Mouse (Mus musculus) brown adipose tissue, adult 24 weeks (tissue): ENCODE measurements around the gene H2afv. TPM values are rescaled to one million over a fixed set of nuclear protein-coding genes. Genes with fewer than 3 reads are reported as not detected.

Experiments
- H3K27ac ChIP-seq: fragments of 200-500 bp; replicated peaks from 2 replicates; pipeline ENCODE4 v1.5.1; 2012; ENCODE audit warnings: low read depth, mild to moderate bottlenecking, low read length
- H3K4me1 ChIP-seq: fragments of 200-500 bp; 2 replicates; pipeline ENCODE4 v1.6.1; 2012; ENCODE audit warnings: low read length, mixed read lengths; ENCODE audit not compliant: control insufficient read depth, insufficient read depth, insufficient read length
- H3K4me3 ChIP-seq: fragments of 200-500 bp; 2 replicates; pipeline ENCODE4 v1.5.1; 2012; ENCODE audit warnings: low read depth, mild to moderate bottlenecking, low read length, moderate library complexity; ENCODE audit not compliant: insufficient read depth
- polyA plus RNA-seq: library from polyadenylated mRNA; stranded (reverse); fragments of >200 nt; gene quantifications from 2 replicates; pipeline ENCODE4 v1.2.4, GENCODE M21; 2012; ENCODE audit not compliant: missing spikeins, insufficient read depth, insufficient read length

Gene H2afv
- polyA plus RNA-seq, 1 experiment: 66.3 TPM

- no peak overlapping the region for H3K27ac ChIP-seq
Measured at GRCm38 (mm10) chr11:6393866-6394265, 50.4 kb downstream of the H2afv start.

DNA sequence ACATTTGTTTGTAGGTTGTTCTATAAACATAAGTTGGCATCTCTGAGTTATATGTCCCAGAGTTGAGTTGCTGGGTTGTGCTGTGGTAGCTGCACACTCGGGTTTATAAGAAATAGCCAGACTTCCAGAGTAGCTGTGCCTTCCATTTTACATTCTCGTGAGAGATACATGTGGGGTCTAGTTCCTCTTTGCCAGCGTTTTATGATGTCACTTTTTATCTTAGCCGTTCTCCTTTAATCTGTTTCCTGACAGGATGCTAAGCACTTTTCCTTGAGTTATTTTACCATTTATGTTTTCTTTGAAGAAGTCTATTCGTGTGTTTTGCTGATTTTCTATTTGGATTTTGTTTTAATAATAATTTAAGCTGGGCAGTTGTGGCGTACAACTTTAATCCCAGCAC is 51.4 kb downstream of the H2afv start:
- Histone ChIP-seq H3K4me1 (peaks cover 11% of the 10 kb centered on the region), H3K27ac (no peak overlapping the region), H3K4me3 (no peak overlapping the region)

More at GRCm38 (mm10) chr11:6393866-6394265, 50.4 kb downstream of the H2afv start:
- Histone ChIP-seq H3K4me1 (peaks cover 11% of the 10 kb centered on the region), H3K4me3 (no peak overlapping the region)

GRCm38 (mm10) chr11:6391516-6392276 is 52.5 kb downstream of the H2afv start:
- Histone ChIP-seq H3K27ac (no peak overlapping the region), H3K4me3 (no peak overlapping the region; the same call in 1 of the 2 replicates), H3K4me1 (peaks cover 11% of the 10 kb centered on the region)

- Histone ChIP-seq H3K4me1 (peaks cover 11% of the 10 kb centered on the region), H3K27ac (no peak overlapping the region), H3K4me3 (peak overlapping the region; percentile 23)
Measured at GRCm38 (mm10) chr11:6390376-6391053, 53.7 kb downstream of the H2afv start.

DNA sequence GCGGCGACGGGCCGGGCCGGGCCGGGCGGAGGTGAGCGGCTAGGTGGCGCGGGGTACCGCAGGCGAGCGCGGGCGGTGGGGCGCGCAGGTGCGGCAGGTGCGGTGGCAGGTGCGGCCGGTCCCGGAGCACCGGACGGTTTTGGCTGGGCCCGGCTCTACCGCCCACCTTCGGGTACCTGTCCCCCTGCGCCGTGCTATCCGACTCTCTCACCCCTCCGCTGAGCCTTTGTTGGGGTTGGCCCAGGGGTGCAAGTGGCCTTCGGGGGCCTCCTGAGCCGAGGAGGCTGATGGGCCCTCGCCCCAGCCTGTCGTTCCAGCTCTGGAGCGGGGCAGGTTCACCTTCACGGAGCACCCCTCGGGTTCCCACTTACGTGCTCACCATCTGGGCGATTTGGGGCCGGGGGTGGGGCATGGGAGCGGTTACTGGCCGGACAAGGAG is 54.7 kb downstream of the H2afv start:
- Histone ChIP-seq H3K4me1 (peaks cover 11% of the 10 kb centered on the region), H3K4me3 (peak overlapping the region; percentile 80), H3K27ac (no peak overlapping the region; the same call in 1 of the 2 replicates)

DNA sequence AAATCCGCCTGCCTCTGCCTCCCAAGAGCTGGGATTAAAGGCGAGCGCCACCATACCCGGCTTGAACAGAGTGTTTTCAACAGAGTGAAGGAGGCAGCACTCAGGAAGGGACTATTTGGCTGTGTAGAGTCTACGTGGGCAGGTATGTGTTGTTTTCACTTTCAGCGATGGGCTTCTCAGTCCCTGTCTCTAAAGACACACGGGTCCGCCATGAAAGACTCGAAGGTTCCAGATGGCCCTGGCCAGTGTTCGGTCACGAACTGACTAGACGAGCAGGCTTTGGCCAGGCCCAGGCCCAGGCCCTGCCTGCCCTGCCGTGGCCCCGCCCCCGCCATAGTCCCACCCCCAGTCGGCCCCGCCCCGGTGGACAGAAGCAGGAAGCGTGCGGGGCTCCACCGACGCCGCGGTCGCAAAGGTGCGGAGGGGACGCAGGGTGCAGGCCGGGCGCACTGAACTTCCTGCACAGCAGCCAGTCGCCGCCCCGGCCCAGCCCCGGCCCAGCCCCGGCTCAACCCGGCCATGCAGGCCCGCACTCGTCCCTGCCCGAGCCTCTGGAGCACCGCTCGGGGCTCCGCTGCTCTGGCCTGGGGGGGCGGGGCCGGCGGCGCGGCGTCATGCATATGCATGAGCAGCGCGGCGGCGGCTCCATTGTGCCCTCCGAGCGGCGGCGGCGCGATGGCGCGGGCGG is 55.4 kb downstream of the H2afv start, which contains the start of gene Zmiz2:
TSS of gene Zmiz2 (plus strand) at position 349 of the 688 bp plus-strand sequence.
- Histone ChIP-seq H3K27ac (peak within 1 kb of the TSS; percentile 99), H3K4me1 (peaks cover 11% of the 10 kb centered on the region), H3K4me3 (peak within 1 kb of the TSS; percentile 80)

GRCm38 (mm10) chr11:6388126-6388725 is 56.0 kb downstream of the H2afv start:
- peak overlapping the region; percentile 59; the same call in 1 of the 2 replicates for H3K4me3 ChIP-seq

DNA sequence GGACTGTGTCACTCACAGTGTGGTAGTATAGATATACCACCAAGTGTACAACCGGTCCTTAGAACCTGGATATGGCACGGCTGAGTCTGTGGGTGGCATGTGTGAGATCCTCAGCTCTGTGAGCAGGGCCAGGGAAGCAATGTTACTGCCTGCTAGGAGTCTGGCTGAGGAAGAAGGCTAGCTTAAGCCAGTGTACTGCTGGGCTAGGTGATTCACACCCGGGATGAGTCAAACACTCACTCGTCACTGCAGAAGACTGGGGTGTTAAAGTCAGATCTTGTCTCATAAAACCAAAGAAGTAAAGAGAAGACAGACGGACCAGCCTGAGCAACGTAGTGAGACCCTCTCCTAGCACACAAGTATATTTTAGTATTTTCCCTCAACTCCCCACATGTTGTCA is 63.3 kb downstream of the H2afv start:
- Histone ChIP-seq H3K4me1 (no peaks in the 10 kb centered on the region), H3K4me3 (no peak overlapping the region), H3K27ac (no peak overlapping the region)

More at GRCm38 (mm10) chr11:6388126-6388725, 56.0 kb downstream of the H2afv start:
- Histone ChIP-seq H3K27ac (peak overlapping the region; percentile 99), H3K4me1 (peaks cover 11% of the 10 kb centered on the region)

Other genes with a start within 250 kb of the H2afv start
- gene A730071L15Rik, start 244.4 kb downstream of the H2afv start, polyA plus RNA-seq: not detected in 2 replicates
- gene Nudcd3, start 244.0 kb downstream of the H2afv start, polyA plus RNA-seq: 19.4 and 22.0 TPM in 2 replicates
- not detected in 2 replicates for gene Npc1l1, start 214.3 kb downstream of the H2afv start, polyA plus RNA-seq
- 13.0 and 14.2 TPM in 2 replicates for gene Ddx56, start 176.7 kb downstream of the H2afv start, polyA plus RNA-seq
- 47.2 and 47.6 TPM in 2 replicates for gene Tmed4, start 169.6 kb downstream of the H2afv start, polyA plus RNA-seq
- 1,179 and 1,285 TPM in 2 replicates for gene Ogdh, start 152.8 kb downstream of the H2afv start, polyA plus RNA-seq
- 20.4 and 25.1 TPM in 2 replicates for gene Zmiz2, start 55.4 kb downstream of the H2afv start, polyA plus RNA-seq
- 1,997 and 2,277 TPM in 2 replicates for gene Ppia, start 29.0 kb downstream of the H2afv start, polyA plus RNA-seq
- gene Purb, start 31.5 kb upstream of the H2afv start, polyA plus RNA-seq: 25.2 and 39.9 TPM in 2 replicates
- gene Myo1g, start 76.5 kb upstream of the H2afv start, polyA plus RNA-seq: 0.71 and 2.9 TPM in 2 replicates
- 26.2 and 29.6 TPM in 2 replicates for gene Ccm2, start 102.4 kb upstream of the H2afv start, polyA plus RNA-seq
- gene Nacad, start 161.6 kb upstream of the H2afv start, polyA plus RNA-seq: not detected in 2 replicates
- gene Tbrg4, start 181.6 kb upstream of the H2afv start, polyA plus RNA-seq: 57.4 and 57.7 TPM in 2 replicates
- gene Wap, start 194.2 kb upstream of the H2afv start, polyA plus RNA-seq: not detected in 2 replicates
- not detected in 2 replicates for gene Ramp3, start 214.1 kb upstream of the H2afv start, polyA plus RNA-seq